Mouse (Mus musculus): ENCODE measurements around the gene Dlg2. TPM values are rescaled to one million over a fixed set of nuclear protein-coding genes. Genes with fewer than 3 reads are reported as not detected.

Dlg2 gene
- polyA plus RNA-seq (2015; fragmentation: Illumina TruSeq; extraction: RNeasy Lipid Tissue Mini Kit (QIAGEN cat#74804); ENCODE audit: insufficient read depth, low replicate concordance), result 12.6 TPM

DNA sequence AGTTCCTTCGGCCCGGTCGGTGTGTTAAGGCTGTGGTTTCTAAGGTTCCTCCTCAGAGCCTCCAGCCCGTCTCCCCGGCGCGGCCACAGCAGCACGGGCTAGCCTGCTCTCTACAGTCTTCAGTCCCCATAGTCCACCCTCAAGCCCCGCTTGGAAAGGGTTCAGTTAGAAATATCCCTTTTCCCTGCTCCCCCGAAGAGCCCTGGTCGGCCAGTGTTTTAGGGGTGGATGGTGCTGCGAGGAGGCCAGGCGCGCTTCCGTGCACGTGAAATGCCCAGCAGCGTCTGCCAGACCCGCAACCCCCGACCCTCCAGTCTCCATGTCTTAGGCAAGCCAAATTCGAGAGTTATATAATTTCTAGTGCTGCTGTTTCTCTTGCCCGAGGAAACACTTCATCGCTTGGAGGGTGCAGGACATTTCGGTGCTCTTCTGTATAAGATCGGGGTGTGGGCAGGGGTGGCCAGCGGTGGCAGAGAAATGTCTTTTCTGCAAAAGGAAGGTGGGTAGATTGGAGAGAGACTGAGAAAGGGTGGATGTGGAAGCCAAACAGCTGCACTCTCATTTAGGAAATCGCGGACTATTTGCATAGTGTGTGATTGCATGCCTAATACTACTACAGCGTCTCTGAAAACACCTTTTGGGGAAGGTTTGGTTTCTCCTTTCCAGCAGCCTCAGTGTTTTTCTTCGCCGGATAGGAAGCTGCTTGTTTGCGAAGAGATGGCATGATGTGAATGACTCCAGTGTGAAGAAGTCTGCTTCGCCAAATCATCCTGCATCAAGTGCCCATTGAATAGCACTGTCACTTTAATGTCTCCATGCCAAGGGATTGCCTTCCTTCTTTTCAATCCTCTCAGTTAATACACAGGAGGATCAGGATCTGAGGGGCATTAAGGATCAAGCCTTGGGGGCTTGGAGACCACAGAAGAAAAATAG, at the start of gene Dlg2:
Dlg2 (plus strand) TSS at position 360 of the 933 bp plus-strand sequence.

DNA sequence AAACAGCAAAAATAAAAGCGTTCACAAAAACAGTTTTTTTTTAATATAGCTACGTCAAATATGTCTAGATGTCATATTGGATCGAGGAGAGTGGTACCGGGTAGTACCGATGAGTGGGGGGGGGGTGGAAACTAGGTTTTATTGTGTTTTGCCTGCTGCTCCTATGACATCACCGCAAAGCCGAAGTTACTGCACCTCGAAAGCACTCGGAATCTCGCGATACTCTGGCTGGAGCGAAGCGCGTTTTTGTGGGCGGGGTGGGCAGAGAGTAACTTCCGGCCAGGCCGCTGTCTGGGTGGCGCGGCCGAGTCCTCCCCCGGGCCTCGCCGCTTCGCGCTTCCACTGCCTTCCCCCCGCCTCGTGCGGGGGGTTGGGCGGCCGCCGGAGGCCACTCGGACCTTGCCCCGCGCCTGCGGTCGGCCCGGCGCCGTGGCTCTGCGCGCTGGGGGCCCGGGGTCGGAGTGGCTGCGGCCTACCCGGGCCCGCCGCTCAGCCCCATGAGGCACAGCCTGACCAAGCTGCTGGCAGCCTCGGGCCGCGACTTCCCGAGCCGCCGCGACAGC, 33.9 kb upstream of the Dlg2 start, which contains the start of gene Crebzf:
Crebzf (plus strand) TSS at position 212 of the 563 bp plus-strand sequence.

GRCm38 (mm10) chr7:90456845-90457468, 19.5 kb upstream of the Dlg2 start, which contains the start of gene Tmem126a:
Tmem126a (minus strand) TSS chr7:90457229.

DNA sequence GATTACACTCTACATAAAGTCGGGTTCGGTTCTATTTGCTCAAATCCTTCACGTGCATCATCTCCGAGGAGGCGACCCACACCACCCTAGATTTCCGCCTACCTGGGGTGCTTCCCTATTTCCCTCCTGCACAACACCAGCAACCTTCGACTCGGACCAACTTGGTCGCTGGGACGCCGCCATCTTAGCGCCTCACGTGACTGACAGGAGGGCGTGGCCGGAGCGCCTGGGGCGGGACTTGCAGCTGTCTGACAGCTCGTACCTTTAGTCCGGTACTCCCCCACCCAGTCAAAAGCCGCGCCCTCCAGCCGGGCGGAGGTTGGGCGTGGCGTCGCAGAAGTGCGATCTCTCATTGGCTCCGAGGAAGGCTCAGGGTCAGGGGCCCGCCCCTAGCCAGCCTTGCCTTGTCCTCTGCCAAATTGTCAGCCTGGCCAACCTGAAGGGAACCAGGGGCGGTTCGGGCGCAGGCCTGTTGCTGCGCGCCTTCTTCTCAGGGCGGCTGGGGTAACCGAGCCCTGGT, 619 bp upstream of the Dlg2 start, which contains the start of gene Tmem126b:
Tmem126b (minus strand) TSS at position 209 of the 520 bp plus-strand sequence.

Other genes with a start within 250 kb of the Dlg2 start
- gene Ccdc83, start 210.9 kb upstream of the Dlg2 start, polyA plus RNA-seq (2015; fragmentation: Illumina TruSeq; extraction: RNeasy Lipid Tissue Mini Kit (QIAGEN cat#74804); ENCODE audit: insufficient read depth, low replicate concordance), result not detected
- gene Sytl2, start 174.4 kb upstream of the Dlg2 start, polyA plus RNA-seq (2015; fragmentation: Illumina TruSeq; extraction: RNeasy Lipid Tissue Mini Kit (QIAGEN cat#74804); ENCODE audit: insufficient read depth, low replicate concordance), result 10.6 TPM
- gene Ccdc89, start 50.1 kb upstream of the Dlg2 start, polyA plus RNA-seq (2015; fragmentation: Illumina TruSeq; extraction: RNeasy Lipid Tissue Mini Kit (QIAGEN cat#74804); ENCODE audit: insufficient read depth, low replicate concordance), result 0.11 TPM
- gene Crebzf, start 33.9 kb upstream of the Dlg2 start, polyA plus RNA-seq (2015; fragmentation: Illumina TruSeq; extraction: RNeasy Lipid Tissue Mini Kit (QIAGEN cat#74804); ENCODE audit: insufficient read depth, low replicate concordance), result 155 TPM
- gene Tmem126a, start 19.4 kb upstream of the Dlg2 start, polyA plus RNA-seq (2015; fragmentation: Illumina TruSeq; extraction: RNeasy Lipid Tissue Mini Kit (QIAGEN cat#74804); ENCODE audit: insufficient read depth, low replicate concordance), result 57.0 TPM
- 29.5 TPM for gene Tmem126b, start 671 bp upstream of the Dlg2 start, polyA plus RNA-seq (2015; fragmentation: Illumina TruSeq; extraction: RNeasy Lipid Tissue Mini Kit (QIAGEN cat#74804); ENCODE audit: insufficient read depth, low replicate concordance)

Measured in spleen, adult 10 weeks (tissue).